Mouse (Mus musculus) kidney, adult 18-20 months (tissue): ENCODE results near the gene Igsf9.
A peak's percentile ranks its signal among the peaks of the same experiment; 100 is the strongest.

Experiments
- DNase-seq: peaks from one replicate; pipeline ENCODE4 v3.0.0; 2021

The Igsf9 gene

GRCm38 (mm10) chr1:172520576-172521440 lies 39.2 kb downstream of the Igsf9 start, which contains the start of gene Cfap45:
Gene Cfap45, plus strand, starts transcription at chr1:172520801.
- peak; percentile 82 for DNase-seq

GRCm38 (mm10) chr1:172522524-172522923 lies 40.9 kb downstream of the Igsf9 start:
- no peak for DNase-seq

GRCm38 (mm10) chr1:172523699-172524101 lies 42.1 kb downstream of the Igsf9 start:
- no peak for DNase-seq

- no peak for DNase-seq
These were observed 43.6 kb downstream of the Igsf9 start for GRCm38 (mm10) chr1:172525027-172525764.

GRCm38 (mm10) chr1:172525971-172526370 lies 44.4 kb downstream of the Igsf9 start:
- DNase-seq = no peak

- no peak for DNase-seq
These were observed 44.9 kb downstream of the Igsf9 start for GRCm38 (mm10) chr1:172526380-172527081.

- DNase-seq = no peak
These were observed 45.8 kb downstream of the Igsf9 start for GRCm38 (mm10) chr1:172527431-172527830.

GRCm38 (mm10) chr1:172528701-172529100 lies 47.1 kb downstream of the Igsf9 start:
- DNase-seq = peak; percentile 93

GRCm38 (mm10) chr1:172530544-172531220 lies 49.1 kb downstream of the Igsf9 start:
- DNase-seq = no peak

GRCm38 (mm10) chr1:172532551-172532950 lies 51.0 kb downstream of the Igsf9 start:
- DNase-seq = no peak

GRCm38 (mm10) chr1:172535116-172535515 lies 53.5 kb downstream of the Igsf9 start:
- no peak for DNase-seq

- DNase-seq = no peak
These were observed 58.2 kb downstream of the Igsf9 start for GRCm38 (mm10) chr1:172539827-172540226.

- DNase-seq = no peak
These were observed 58.8 kb downstream of the Igsf9 start for GRCm38 (mm10) chr1:172540283-172540820.

- no peak for DNase-seq
These were observed 64.5 kb downstream of the Igsf9 start for GRCm38 (mm10) chr1:172546062-172546461.
